Mouse (Mus musculus) stomach, postnatal 0 days (tissue): Measurements from ENCODE around the gene Foxp1. TPM values are rescaled to one million over a fixed set of nuclear protein-coding genes. Genes with fewer than 3 reads are reported as not detected.

Source experiments
- ATAC-seq: fragments of 200-750 bp; cut with Nextera tagmentation; 2 replicates; pipeline ENCODE4 v1.8.0; 2017; ENCODE audit not compliant: low FRiP score, low TSS enrichment
- DNase-seq: peaks from one replicate; pipeline ENCODE4 v3.0.0-alpha.2; 2016; ENCODE audit warnings: low spot score
- H3K27ac ChIP-seq: fragments of 300-500 bp; sonication (generic); replicated peaks from 2 replicates; pipeline ENCODE4 v1.5.1; 2014; ENCODE audit warnings: mild to moderate bottlenecking, control low read depth
- H3K27me3 ChIP-seq: fragments of 300-500 bp; sonication (generic); 2 replicates; pipeline ENCODE4 v1.6.1; 2014; ENCODE audit warnings: low read length; ENCODE audit not compliant: control insufficient read depth, insufficient read depth
- H3K36me3 ChIP-seq: fragments of 300-500 bp; sonication (generic); 2 replicates; pipeline ENCODE4 v1.6.1; 2014; ENCODE audit warnings: low read length, mixed read lengths; ENCODE audit not compliant: control insufficient read depth, insufficient read depth
- H3K4me1 ChIP-seq: fragments of 300-500 bp; sonication (generic); replicated peaks from 2 replicates; pipeline ENCODE4 v1.6.1; 2014; ENCODE audit warnings: antibody characterized with exemption; ENCODE audit not compliant: control insufficient read depth, insufficient read depth
- H3K4me2 ChIP-seq: fragments of 300-500 bp; sonication (generic); replicated peaks from 2 replicates; pipeline ENCODE4 v1.6.1; 2014; ENCODE audit warnings: low read depth, mild to moderate bottlenecking, control low read depth, moderate library complexity
- H3K4me3 ChIP-seq: fragments of 300-500 bp; sonication (generic); 2 replicates; pipeline ENCODE4 v1.5.1; 2014; ENCODE audit warnings: low read depth, low read length, control low read depth
- H3K9ac ChIP-seq: fragments of 300-500 bp; sonication (generic); 2 replicates; pipeline ENCODE4 v1.6.1; 2014; ENCODE audit warnings: mild to moderate bottlenecking, low read length, control low read depth, mixed read lengths
- H3K9me3 ChIP-seq: fragments of 300-500 bp; sonication (generic); 2 replicates; pipeline ENCODE4 v1.6.1; 2016; ENCODE audit warnings: low read length; ENCODE audit not compliant: control insufficient read depth
- CTCF ChIP-seq: IDR thresholded peaks from 2 replicates; pipeline ENCODE4 v1.5.1; 2016; ENCODE audit warnings: antibody characterized with exemption, low read depth, mild to moderate bottlenecking, moderate library complexity
- EP300 ChIP-seq: optimal IDR thresholded peaks from 2 replicates; pipeline ENCODE3; 2016; ENCODE audit warnings: antibody characterized with exemption
- WGBS: fragments of 180-500 bp; shearing (Covaris S2); extraction: QIAGEN DNeasy Blood & Tissue Kit; methylation state at CpG from one replicate; pipeline ENCODE4 v1.1.7; 2014; 5-methylcytosine and 5-hydroxymethylcytosine counted together
- polyA plus RNA-seq: library from polyadenylated mRNA; unstranded; fragments of >200 nt; fragmentation: Nextera tagmentation; extraction: Ambion mirVana; gene quantifications from 2 replicates; pipeline ENCODE4 v1.2.1, GENCODE M21; 2015

The Foxp1 gene
- polyA plus RNA-seq, 1 experiment from 2014 or later: 68.9 TPM

DNA sequence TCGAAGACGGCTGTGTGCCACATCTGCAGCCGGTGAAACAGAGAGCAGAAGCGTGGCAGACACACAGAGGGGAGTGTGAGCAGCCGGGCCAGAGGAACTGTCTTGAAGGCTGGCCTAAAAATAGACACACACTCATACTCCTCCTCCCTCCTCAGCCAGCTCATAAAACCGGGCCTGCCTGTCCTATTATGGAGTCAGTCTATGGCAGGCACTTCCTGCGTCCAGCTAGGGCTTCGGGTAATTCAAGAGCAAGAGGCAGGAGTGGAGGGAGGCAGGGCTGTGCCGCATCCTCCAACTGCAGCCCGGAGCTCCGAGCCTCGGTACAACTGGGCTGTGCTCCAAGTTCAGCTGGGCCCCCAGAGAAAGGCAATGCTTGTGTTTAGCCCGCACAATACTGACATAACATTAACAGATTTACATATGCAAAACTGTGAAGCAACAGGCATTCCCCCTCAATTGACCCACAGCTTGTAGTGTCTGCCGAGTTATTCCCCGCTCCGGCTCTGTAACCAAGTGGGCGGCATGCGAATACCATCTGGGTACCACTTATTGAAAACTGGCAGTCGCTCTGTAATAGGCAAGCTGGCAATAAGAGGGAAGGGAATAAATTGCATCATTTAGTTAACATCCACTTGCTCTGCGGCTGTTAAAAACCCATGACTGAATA, 37.2 kb downstream of the Foxp1 start:
- Histone ChIP-seq H3K9ac (no peak overlapping the region), H3K4me3 (no peak overlapping the region), H3K36me3 (no peaks in the 10 kb centered on the region), H3K27me3 (no peaks in the 10 kb centered on the region), H3K4me1 (peaks cover 6% of the 10 kb centered on the region; the same call in 1 of the 2 replicates), H3K27ac (peak overlapping the region; percentile 74), H3K4me2 (peak overlapping the region; percentile 2; the same call in 1 of the 2 replicates), H3K9me3 (no peaks in the 10 kb centered on the region)
- WGBS: 31% methylated on average over 20 of the region's 20 CpGs
- ATAC-seq (peak; percentile 81), DNase-seq (peak; percentile 52)
- TF ChIP-seq CTCF (no peak), EP300 (peak; percentile 85)

DNA sequence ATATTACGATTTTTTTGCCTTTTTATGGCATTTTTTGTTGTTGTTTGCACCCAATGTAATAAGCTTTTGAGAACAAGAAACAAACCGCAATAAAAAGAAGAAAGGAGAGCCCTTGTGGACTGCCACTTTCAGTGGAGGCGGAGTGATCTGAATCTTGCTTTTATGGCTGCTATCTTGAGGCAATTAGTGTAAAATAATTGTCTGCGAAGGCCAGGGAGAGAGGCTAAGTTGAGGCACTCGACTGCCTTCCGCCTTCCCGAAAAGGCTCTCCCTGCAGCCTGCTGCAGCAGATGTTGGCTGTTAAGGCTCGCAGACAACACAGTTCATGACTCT, 37.7 kb downstream of the Foxp1 start:
- DNase-seq: no peak
- Histone ChIP-seq H3K9me3 (no peaks in the 10 kb centered on the region), H3K4me2 (peak overlapping the region; percentile 2), H3K27me3 (no peaks in the 10 kb centered on the region), H3K9ac (no peak overlapping the region), H3K4me1 (peaks cover 5% of the 10 kb centered on the region; the same call in 1 of the 2 replicates), H3K36me3 (no peaks in the 10 kb centered on the region), H3K4me3 (no peak overlapping the region), H3K27ac (peak overlapping the region; percentile 74)
- TF ChIP-seq CTCF: no peak
- TF ChIP-seq EP300: no peak
- 37% methylated on average over 8 of the region's 8 CpGs for WGBS
- no peak for ATAC-seq

- 63% methylated on average over 7 of the region's 7 CpGs for WGBS
- H3K9ac ChIP-seq: no peak overlapping the region
- H3K9me3 ChIP-seq: no peaks in the 10 kb centered on the region
- ATAC-seq (no peak), DNase-seq (no peak)
- H3K4me3 ChIP-seq: no peak overlapping the region
- no peaks in the 10 kb centered on the region for H3K27me3 ChIP-seq
- peaks cover 5% of the 10 kb centered on the region; the same call in 1 of the 2 replicates for H3K4me1 ChIP-seq
- H3K27ac ChIP-seq: peak overlapping the region; percentile 74; the same call in 1 of the 2 replicates
- no peak overlapping the region; the same call in 1 of the 2 replicates for H3K4me2 ChIP-seq
- no peaks in the 10 kb centered on the region for H3K36me3 ChIP-seq
- TF ChIP-seq CTCF (no peak), EP300 (no peak)
These were observed 38.3 kb downstream of the Foxp1 start for GRCm38 (mm10) chr6:99484197-99484725.

GRCm38 (mm10) chr6:99483556-99483955, 39.0 kb downstream of the Foxp1 start:
- no peak overlapping the region for H3K4me3 ChIP-seq
- TF ChIP-seq EP300: no peak
- H3K9me3 ChIP-seq: no peaks in the 10 kb centered on the region
- no peaks in the 10 kb centered on the region for H3K27me3 ChIP-seq
- no peak for DNase-seq
- no peaks in the 10 kb centered on the region for H3K36me3 ChIP-seq
- no peak overlapping the region for H3K27ac ChIP-seq
- ATAC-seq: no peak
- 51% methylated on average over 10 of the region's 10 CpGs for WGBS
- H3K9ac ChIP-seq: no peak overlapping the region
- no peak overlapping the region for H3K4me2 ChIP-seq
- peaks cover 5% of the 10 kb centered on the region; the same call in 1 of the 2 replicates for H3K4me1 ChIP-seq

GRCm38 (mm10) chr6:99481568-99481967, 41.0 kb downstream of the Foxp1 start:
- TF ChIP-seq EP300 (no peak), CTCF (no peak)
- Histone ChIP-seq H3K9ac (no peak overlapping the region), H3K9me3 (no peaks in the 10 kb centered on the region), H3K27me3 (no peaks in the 10 kb centered on the region), H3K27ac (no peak overlapping the region), H3K4me1 (peaks cover 5% of the 10 kb centered on the region; the same call in 1 of the 2 replicates), H3K4me2 (no peak overlapping the region), H3K36me3 (no peaks in the 10 kb centered on the region), H3K4me3 (no peak overlapping the region)
- 61% methylated on average over 7 of the region's 7 CpGs for WGBS
- no peak for DNase-seq
- ATAC-seq: no peak
